10 mouse cellular contexts compared by ENCODE assay signal in genomic region chr11:83448021-83448926, GRCm38 (mm10). TPM values are rescaled to one million over a fixed set of nuclear protein-coding genes. Genes with fewer than 3 reads are reported as not detected.
A peak's percentile ranks its signal among the peaks of the same experiment; 100 is the strongest.
DNase-seq lines count a peak whose midpoint lies in the region; ATAC-seq and TF ChIP-seq lines count a peak whose summit lies in the region.
"Had no signal": no experiment of that assay in that cellular context is flagged by ENCODE, and none has a peak within 500 bp of the region (broad histone marks: within the 10 kb centered on the region; RNA-seq: fewer than 3 reads in every experiment).

No protein-coding gene starts in this region.

- H3K9ac ChIP-seq in intestine, embryonic 16.5 days (ENCODE audit: low read depth, low read length): no peak overlapping the region
- no peak overlapping the region for H3K9ac ChIP-seq in intestine, postnatal 0 days (ENCODE audit: low read depth, low read length)
- H3K9ac ChIP-seq in kidney, postnatal 0 days (ENCODE audit: low read depth, low read length): no peak overlapping the region
- H3K9ac ChIP-seq in neural tube, embryonic 15.5 days (replicated peaks): no peak overlapping the region
- no peak overlapping the region for H3K9ac ChIP-seq in forebrain, embryonic 14.5 days (ENCODE audit: low read length)

- H3K27me3 ChIP-seq in intestine, embryonic 16.5 days (replicated peaks; ENCODE audit: control insufficient read depth, insufficient read depth, low read length): peaks cover 14% of the 10 kb centered on the region
- peaks cover 10% of the 10 kb centered on the region for H3K27me3 ChIP-seq in intestine, postnatal 0 days (replicated peaks; ENCODE audit: control insufficient read depth, insufficient read depth, low read length)
- peaks cover 17% of the 10 kb centered on the region for H3K27me3 ChIP-seq in kidney, postnatal 0 days (ENCODE audit: insufficient read depth, low read length)
- H3K27me3 ChIP-seq in neural tube, embryonic 15.5 days (replicated peaks): peaks cover 34% of the 10 kb centered on the region
- H3K27me3 ChIP-seq in forebrain, embryonic 14.5 days (replicated peaks; ENCODE audit: control insufficient read depth, insufficient read depth, low read length): peaks cover 22% of the 10 kb centered on the region

- H3K9me3 ChIP-seq in intestine, embryonic 16.5 days (ENCODE audit: control insufficient read depth, low read length): no peaks in the 10 kb centered on the region
- H3K9me3 ChIP-seq in intestine, postnatal 0 days (ENCODE audit: control insufficient read depth): no peaks in the 10 kb centered on the region
- H3K9me3 ChIP-seq in kidney, postnatal 0 days (replicated peaks; ENCODE audit: low read length): no peaks in the 10 kb centered on the region
- H3K9me3 ChIP-seq in neural tube, embryonic 15.5 days (replicated peaks): no peaks in the 10 kb centered on the region
- H3K9me3 ChIP-seq in forebrain, embryonic 14.5 days (replicated peaks; ENCODE audit: control insufficient read depth, low read length): no peaks in the 10 kb centered on the region
- H3K9me3 ChIP-seq: G1E had no signal

- peak; percentile 57 for DNase-seq in heart, adult 8-10 months (ENCODE audit: low spot score)
- DNase-seq in kidney, postnatal 0 days (ENCODE audit: low spot score): peak; percentile 55
- DNase-seq in right cerebral cortex, postnatal 14 days: no peak
- DNase-seq in forebrain, embryonic 14.5 days (ENCODE audit: low spot score): no peak

- no peak for ATAC-seq in intestine, embryonic 16.5 days
- ATAC-seq in intestine, postnatal 0 days: no peak
- ATAC-seq in kidney, postnatal 0 days (replicated peaks; ENCODE audit: low FRiP score, low read depth): no peak
- ATAC-seq in neural tube, embryonic 15.5 days (ENCODE audit: low FRiP score): no peak
- ATAC-seq in CD4-positive, CD25-positive, alpha-beta regulatory T cell, adult 4 months: no peak
- ATAC-seq in forebrain, embryonic 14.5 days: no peak

- peaks cover 27% of the 10 kb centered on the region for H3K4me1 ChIP-seq in intestine, embryonic 16.5 days (ENCODE audit: control insufficient read depth, insufficient read depth, low read length)
- H3K4me1 ChIP-seq in intestine, postnatal 0 days (replicated peaks; ENCODE audit: control insufficient read depth, insufficient read depth, low read length): no peaks in the 10 kb centered on the region
- H3K4me1 ChIP-seq in kidney, postnatal 0 days (replicated peaks; ENCODE audit: insufficient read depth, low read length): peaks cover 15% of the 10 kb centered on the region
- H3K4me1 ChIP-seq in neural tube, embryonic 15.5 days: peaks cover 28% of the 10 kb centered on the region
- H3K4me1 ChIP-seq in forebrain, embryonic 14.5 days (ENCODE audit: control insufficient read depth, insufficient read depth, low read length): peaks cover 10% of the 10 kb centered on the region; the same call in 1 of the 2 replicates

- H3K27ac ChIP-seq in intestine, embryonic 16.5 days (ENCODE audit: low read length): peak overlapping the region; percentile 28; the same call in 1 of the 2 replicates
- H3K27ac ChIP-seq in intestine, postnatal 0 days (ENCODE audit: low read depth, low read length): no peak overlapping the region
- peak overlapping the region; percentile 42; the same call in 1 of the 2 replicates for H3K27ac ChIP-seq in kidney, postnatal 0 days
- H3K27ac ChIP-seq in neural tube, embryonic 15.5 days (replicated peaks): peak overlapping the region; percentile 37; the same call in 1 of the 2 replicates
- no peak overlapping the region for H3K27ac ChIP-seq in forebrain, embryonic 14.5 days (ENCODE audit: low read depth, low read length)

- WGBS in intestine, embryonic 16.5 days: 44% methylated on average over 16 of the region's 16 CpGs
- 50% methylated on average over 16 of the region's 16 CpGs for WGBS in intestine, postnatal 0 days
- 39% methylated on average over 16 of the region's 16 CpGs for WGBS in kidney, postnatal 0 days
- WGBS in neural tube, embryonic 15.5 days: 44% methylated on average over 16 of the region's 16 CpGs
- 57% methylated on average over 16 of the region's 16 CpGs for WGBS in forebrain, embryonic 14.5 days

- no peak overlapping the region for H3K4me2 ChIP-seq in intestine, embryonic 16.5 days (ENCODE audit: low read depth, low read length)
- H3K4me2 ChIP-seq in intestine, postnatal 0 days (replicated peaks; ENCODE audit: low read depth): no peak overlapping the region
- H3K4me2 ChIP-seq in kidney, postnatal 0 days (ENCODE audit: low read length): no peak overlapping the region
- H3K4me2 ChIP-seq in neural tube, embryonic 15.5 days: no peak overlapping the region
- H3K4me2 ChIP-seq in forebrain, embryonic 14.5 days (ENCODE audit: low read length): no peak overlapping the region

- no peak for TF ChIP-seq CTCF in intestine, postnatal 0 days (IDR thresholded peaks at IDR 0.05; ENCODE audit: low read depth)
- no peak for TF ChIP-seq CTCF in kidney, postnatal 0 days (IDR thresholded peaks at IDR 0.05; ENCODE audit: low read depth)

- H3K36me3 ChIP-seq in intestine, embryonic 16.5 days (ENCODE audit: control insufficient read depth, insufficient read depth, low read length): no peaks in the 10 kb centered on the region
- H3K36me3 ChIP-seq in intestine, postnatal 0 days (ENCODE audit: control insufficient read depth, insufficient read depth): no peaks in the 10 kb centered on the region
- no peaks in the 10 kb centered on the region for H3K36me3 ChIP-seq in kidney, postnatal 0 days (ENCODE audit: insufficient read depth, low read length)
- H3K36me3 ChIP-seq in neural tube, embryonic 15.5 days: no peaks in the 10 kb centered on the region
- H3K36me3 ChIP-seq in forebrain, embryonic 14.5 days (ENCODE audit: control insufficient read depth, insufficient read depth, low read length): no peaks in the 10 kb centered on the region
- H3K36me3 ChIP-seq: G1E had no signal

- H3K4me3 ChIP-seq in intestine, embryonic 16.5 days (ENCODE audit: low read length): no peak overlapping the region
- no peak overlapping the region for H3K4me3 ChIP-seq in intestine, postnatal 0 days (ENCODE audit: low read depth, low read length)
- no peak overlapping the region for H3K4me3 ChIP-seq in kidney, postnatal 0 days (replicated peaks; ENCODE audit: low read depth, low read length)
- no peak overlapping the region for H3K4me3 ChIP-seq in neural tube, embryonic 15.5 days (replicated peaks)
- H3K4me3 ChIP-seq in forebrain, embryonic 14.5 days (ENCODE audit: low read depth, low read length): no peak overlapping the region
- H3K4me3 ChIP-seq: myocyte had no signal

RNA-seq across cellular contexts. Expression of gene 1700020L24Rik, which starts 10.8 kb away (rescaled TPM):
- 0.97 and 1.5 TPM in 2 replicates for polyA plus RNA-seq in intestine, embryonic 16.5 days (2015; fragmentation: Nextera tagmentation; extraction: Ambion mirVana)
- polyA plus RNA-seq in intestine, postnatal 0 days (2015; fragmentation: Nextera tagmentation; extraction: Ambion mirVana): 0.76 and 1.5 TPM in 2 replicates
- total RNA-seq in heart, adult 8-10 months (2022): not detected
- polyA plus RNA-seq in kidney, postnatal 0 days (2015; fragmentation: Nextera tagmentation; extraction: Ambion mirVana): 0.22 TPM in 1 of 2 replicates, not detected in the other
- polyA plus RNA-seq in neural tube, embryonic 15.5 days (2015; fragmentation: Nextera tagmentation; extraction: Ambion mirVana): 0.37 and 0.54 TPM in 2 replicates
- under 1 TPM in 1 of 2 experiments, not detected in 1; 0.85 TPM for polyA plus RNA-seq in CD4-positive, CD25-positive, alpha-beta regulatory T cell, adult 4 months (2017; shearing (Covaris generic))
- 0.36 TPM in 1 of 2 replicates, not detected in the other for polyA plus RNA-seq in forebrain, embryonic 14.5 days (2014; fragmentation: Nextera tagmentation; extraction: Ambion mirVana)
- total RNA-seq: G1E had no signal
- polyA plus RNA-seq: G1E had no signal

RNA-seq across cellular contexts. Expression of gene Mmp28, which starts 14.6 kb away (rescaled TPM):
- 1.3 and 2.0 TPM in 2 replicates for polyA plus RNA-seq in intestine, embryonic 16.5 days (2015; fragmentation: Nextera tagmentation; extraction: Ambion mirVana)
- polyA plus RNA-seq in intestine, postnatal 0 days (2015; fragmentation: Nextera tagmentation; extraction: Ambion mirVana): 1.6 and 2.1 TPM in 2 replicates
- 1 to 10 TPM; 2.4 to 5.4 (median 3.6) TPM for total RNA-seq in heart, adult 8-10 months (2022)
- polyA plus RNA-seq in kidney, postnatal 0 days (2015; fragmentation: Nextera tagmentation; extraction: Ambion mirVana): 1.9 and 2.2 TPM in 2 replicates
- polyA plus RNA-seq in neural tube, embryonic 15.5 days (2015; fragmentation: Nextera tagmentation; extraction: Ambion mirVana): 3.9 and 4.6 TPM in 2 replicates
- not detected for polyA plus RNA-seq in CD4-positive, CD25-positive, alpha-beta regulatory T cell, adult 4 months (2017; shearing (Covaris generic))
- polyA plus RNA-seq in forebrain, embryonic 14.5 days (2014; fragmentation: Nextera tagmentation; extraction: Ambion mirVana): 1.8 and 2.2 TPM in 2 replicates
- polyA plus RNA-seq: G1E had no signal

RNA-seq across cellular contexts. Expression of gene Gas2l2, which starts 19.0 kb away (rescaled TPM):
- 0.06 and 0.13 TPM in 2 replicates for polyA plus RNA-seq in intestine, embryonic 16.5 days (2015; fragmentation: Nextera tagmentation; extraction: Ambion mirVana)
- 0.51 and 0.65 TPM in 2 replicates for polyA plus RNA-seq in intestine, postnatal 0 days (2015; fragmentation: Nextera tagmentation; extraction: Ambion mirVana)
- not detected for total RNA-seq in heart, adult 8-10 months (2022)
- not detected in 2 replicates for polyA plus RNA-seq in kidney, postnatal 0 days (2015; fragmentation: Nextera tagmentation; extraction: Ambion mirVana)
- polyA plus RNA-seq in neural tube, embryonic 15.5 days (2015; fragmentation: Nextera tagmentation; extraction: Ambion mirVana): 0.37 and 0.41 TPM in 2 replicates
- polyA plus RNA-seq in CD4-positive, CD25-positive, alpha-beta regulatory T cell, adult 4 months (2017; shearing (Covaris generic)): not detected
- polyA plus RNA-seq in forebrain, embryonic 14.5 days (2014; fragmentation: Nextera tagmentation; extraction: Ambion mirVana): 0.32 and 0.38 TPM in 2 replicates
- polyA plus RNA-seq: G1E, myocyte had no signal

RNA-seq across cellular contexts. Expression of gene Taf15, which starts 24.6 kb away (rescaled TPM):
- polyA plus RNA-seq in intestine, embryonic 16.5 days (2015; fragmentation: Nextera tagmentation; extraction: Ambion mirVana): 8.3 and 10.0 TPM in 2 replicates
- polyA plus RNA-seq in intestine, postnatal 0 days (2015; fragmentation: Nextera tagmentation; extraction: Ambion mirVana): 5.4 and 7.3 TPM in 2 replicates
- 10 to 100 TPM; 35.5 to 42.1 (median 38.4) TPM for total RNA-seq in heart, adult 8-10 months (2022)
- 5.7 and 6.7 TPM in 2 replicates for polyA plus RNA-seq in kidney, postnatal 0 days (2015; fragmentation: Nextera tagmentation; extraction: Ambion mirVana)
- polyA plus RNA-seq in neural tube, embryonic 15.5 days (2015; fragmentation: Nextera tagmentation; extraction: Ambion mirVana): 12.7 and 14.1 TPM in 2 replicates
- 10 to 100 TPM; 20.6 to 22.0 TPM for polyA plus RNA-seq in CD4-positive, CD25-positive, alpha-beta regulatory T cell, adult 4 months (2017; shearing (Covaris generic))
- polyA plus RNA-seq in forebrain, embryonic 14.5 days (2014; fragmentation: Nextera tagmentation; extraction: Ambion mirVana): 8.1 and 10.2 TPM in 2 replicates

RNA-seq across cellular contexts. Expression of gene Rasl10b, which starts 39.3 kb away (rescaled TPM):
- polyA plus RNA-seq in intestine, embryonic 16.5 days (2015; fragmentation: Nextera tagmentation; extraction: Ambion mirVana): 0.39 and 0.50 TPM in 2 replicates
- 0.82 and 0.94 TPM in 2 replicates for polyA plus RNA-seq in intestine, postnatal 0 days (2015; fragmentation: Nextera tagmentation; extraction: Ambion mirVana)
- total RNA-seq in heart, adult 8-10 months (2022): 10 to 100 TPM; 67.6 to 90.2 (median 81.9) TPM
- 0.38 and 0.49 TPM in 2 replicates for polyA plus RNA-seq in kidney, postnatal 0 days (2015; fragmentation: Nextera tagmentation; extraction: Ambion mirVana)
- polyA plus RNA-seq in neural tube, embryonic 15.5 days (2015; fragmentation: Nextera tagmentation; extraction: Ambion mirVana): 38.3 and 52.2 TPM in 2 replicates
- not detected for polyA plus RNA-seq in CD4-positive, CD25-positive, alpha-beta regulatory T cell, adult 4 months (2017; shearing (Covaris generic))
- 7.9 and 12.3 TPM in 2 replicates for polyA plus RNA-seq in forebrain, embryonic 14.5 days (2014; fragmentation: Nextera tagmentation; extraction: Ambion mirVana)
- total RNA-seq: G1E had no signal

Comparison
In these comparisons a context has a peak if more than half of its experiments do, and no peak if none do; other contexts are left out.
1. H3K27ac ChIP-seq: peak in intestine, embryonic 16.5 days (single experiment), kidney, postnatal 0 days (single experiment) and neural tube, embryonic 15.5 days (single experiment); none in intestine, postnatal 0 days (single experiment) and forebrain, embryonic 14.5 days (single experiment).
2. DNase-seq: peak in heart, adult 8-10 months (single experiment) and kidney, postnatal 0 days (single experiment); none in right cerebral cortex, postnatal 14 days (single experiment) and forebrain, embryonic 14.5 days (single experiment).